Mouse (Mus musculus) limb, embryonic 12.5 days (tissue): ENCODE results near the gene Prom1. TPM values are rescaled to one million over a fixed set of nuclear protein-coding genes. Genes with fewer than 3 reads are reported as not detected.
"Not testable (repeated sequence)": the region's sequence is repeated elsewhere in the genome, so short reads cannot be mapped to it uniquely, and the experiment has no call there.

Experiments used
- ATAC-seq: fragments of 200-750 bp; cut with Nextera tagmentation; 2 replicates; pipeline ENCODE4 v1.8.0; 2017; ENCODE audit warnings: low read depth, moderate TSS enrichment; ENCODE audit not compliant: insufficient number of reproducible peaks, insufficient read depth, low FRiP score, low TSS enrichment
- H3K27ac ChIP-seq: fragments of 300-500 bp; sonication (generic); 2 replicates; pipeline ENCODE4 v1.5.1; 2016; ENCODE audit warnings: mild to moderate bottlenecking, moderate library complexity
- H3K27me3 ChIP-seq: fragments of 300-500 bp; sonication (generic); 2 replicates; pipeline ENCODE4 v1.6.1; 2016; ENCODE audit warnings: mild to moderate bottlenecking, moderate library complexity
- H3K36me3 ChIP-seq: fragments of 300-500 bp; sonication (generic); 2 replicates; pipeline ENCODE4 v1.6.1; 2016; ENCODE audit warnings: mild to moderate bottlenecking, moderate library complexity
- H3K4me1 ChIP-seq: fragments of 300-500 bp; sonication (generic); replicated peaks from 2 replicates; pipeline ENCODE4 v1.6.1; 2016
- H3K4me2 ChIP-seq: fragments of 300-500 bp; sonication (generic); 2 replicates; pipeline ENCODE4 v1.6.1; 2016; ENCODE audit warnings: mild to moderate bottlenecking, moderate library complexity
- H3K4me3 ChIP-seq: fragments of 300-500 bp; sonication (generic); replicated peaks from 2 replicates; pipeline ENCODE4 v1.5.1; 2016; ENCODE audit warnings: mild to moderate bottlenecking
- H3K9ac ChIP-seq: fragments of 300-500 bp; sonication (generic); replicated peaks from 2 replicates; pipeline ENCODE4 v1.6.1; 2016; ENCODE audit warnings: mild to moderate bottlenecking, moderate library complexity
- H3K9me3 ChIP-seq: fragments of 300-500 bp; sonication (generic); 2 replicates; pipeline ENCODE4 v1.6.1; 2016; ENCODE audit warnings: mild to moderate bottlenecking, moderate library complexity
- WGBS: fragments of 180-500 bp; shearing (Covaris S2); methylation state at CpG from one replicate; pipeline ENCODE4 v1.1.7; 2016; 5-methylcytosine and 5-hydroxymethylcytosine counted together
- polyA plus RNA-seq: library from polyadenylated mRNA; unstranded; fragments of >200 nt; fragmentation: Nextera tagmentation; extraction: Ambion mirVana; gene quantifications from 2 replicates; pipeline ENCODE4 v1.2.1, GENCODE M21; 2016

Prom1 gene
- polyA plus RNA-seq, result 85.0 and 86.2 TPM in 2 replicates

DNA sequence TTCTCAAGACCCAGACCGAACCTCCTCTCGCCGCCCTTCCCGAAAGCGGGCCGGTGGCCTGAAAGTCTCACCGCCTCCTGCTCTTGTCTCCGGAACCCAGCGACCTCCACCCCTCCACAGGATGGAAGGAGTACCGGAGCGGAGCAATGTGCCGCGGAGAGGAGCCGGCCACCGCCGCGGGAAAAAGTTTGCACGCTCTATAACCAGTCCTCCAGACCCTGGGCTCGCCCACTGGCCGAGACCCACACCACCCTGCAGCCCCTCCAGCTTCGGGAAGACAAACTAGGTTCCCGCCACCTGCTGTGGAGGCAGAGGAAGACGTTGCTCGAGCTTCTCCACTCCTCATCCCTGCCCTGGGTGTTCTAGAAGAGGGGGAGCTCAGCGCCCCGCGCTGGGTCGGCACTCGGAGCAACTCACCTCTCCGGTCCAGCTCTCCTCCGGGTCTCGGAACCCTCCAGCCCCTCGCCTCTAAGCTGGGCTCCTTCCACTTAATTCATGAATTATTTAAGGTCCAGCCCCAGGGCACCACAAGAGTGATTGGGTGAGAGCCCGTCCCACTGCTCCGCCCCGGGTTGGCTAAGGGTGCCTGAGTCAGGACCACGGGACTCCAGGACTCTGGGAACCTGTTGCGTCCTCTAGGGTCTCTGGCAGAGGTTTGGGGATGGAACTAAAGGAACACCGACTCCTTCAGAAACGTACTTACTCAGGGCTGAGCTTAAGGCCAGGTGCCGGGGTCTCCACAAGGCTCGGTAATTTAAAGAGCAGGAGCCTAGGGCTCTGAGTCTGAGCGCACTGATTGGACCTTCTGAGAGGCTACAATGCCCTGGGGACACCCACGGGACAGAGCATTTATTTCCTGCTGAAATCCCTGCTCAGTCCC, at the start of gene Prom1:
Gene Prom1, minus strand, starts transcription at position 802 of the 880 bp plus-strand sequence.
- under 1% methylated on average over 44 of the region's 44 CpGs for WGBS
- H3K9me3 ChIP-seq, result no peaks in the 10 kb centered on the region
- no peaks in the 10 kb centered on the region for H3K36me3 ChIP-seq
- H3K27me3 ChIP-seq, result 0 out of 2 replicates have a peak, but pooled peaks cover 3% of the 10 kb centered on the region
- peak within 1 kb of the TSS; percentile 76 for H3K4me3 ChIP-seq
- H3K9ac ChIP-seq, result peak within 1 kb of the TSS; percentile 87
- peak within 1 kb of the TSS; percentile 89 for H3K4me2 ChIP-seq
- peaks cover 35% of the 10 kb centered on the region for H3K4me1 ChIP-seq
- ATAC-seq, result peak; percentile 66
- H3K27ac ChIP-seq, result peak within 1 kb of the TSS; percentile 97

GRCm38 (mm10) chr5:44147732-44148131, 45.9 kb upstream of the Prom1 start:
- 84% methylated on average over 3 of the region's 3 CpGs for WGBS
- Histone ChIP-seq H3K4me3 (no peak overlapping the region), H3K9ac (no peak overlapping the region), H3K4me1 (peaks cover 8% of the 10 kb centered on the region; the same call in 1 of the 2 replicates), H3K9me3 (peaks cover 8% of the 10 kb centered on the region; the same call in 1 of the 2 replicates), H3K27ac (no peak overlapping the region), H3K4me2 (no peak overlapping the region), H3K27me3 (no peaks in the 10 kb centered on the region), H3K36me3 (no peaks in the 10 kb centered on the region)
- ATAC-seq, result no peak

GRCm38 (mm10) chr5:44146437-44147332, 44.9 kb upstream of the Prom1 start:
- ATAC-seq, result no peak
- 83% methylated on average over 6 of the region's 6 CpGs for WGBS
- Histone ChIP-seq H3K9ac (no peak overlapping the region), H3K36me3 (no peaks in the 10 kb centered on the region), H3K4me2 (no peak overlapping the region), H3K27me3 (no peaks in the 10 kb centered on the region), H3K4me1 (peaks cover 8% of the 10 kb centered on the region; the same call in 1 of the 2 replicates), H3K9me3 (peaks cover 8% of the 10 kb centered on the region; the same call in 1 of the 2 replicates), H3K27ac (no peak overlapping the region), H3K4me3 (no peak overlapping the region)

GRCm38 (mm10) chr5:44143467-44144235, 41.8 kb upstream of the Prom1 start:
- no peak for ATAC-seq
- peaks cover 8% of the 10 kb centered on the region; the same call in 1 of the 2 replicates for H3K4me1 ChIP-seq
- H3K4me2 ChIP-seq, result no peak overlapping the region
- H3K9ac ChIP-seq, result no peak overlapping the region
- H3K27ac ChIP-seq, result no peak overlapping the region
- H3K27me3 ChIP-seq, result no peaks in the 10 kb centered on the region
- H3K9me3 ChIP-seq, result no peaks in the 10 kb centered on the region
- no peak overlapping the region for H3K4me3 ChIP-seq
- 43% methylated on average over 8 of the region's 8 CpGs for WGBS
- H3K36me3 ChIP-seq, result no peaks in the 10 kb centered on the region

GRCm38 (mm10) chr5:44127487-44127886, 25.7 kb upstream of the Prom1 start:
- H3K4me2 ChIP-seq, result no peak overlapping the region
- no peaks in the 10 kb centered on the region for H3K36me3 ChIP-seq
- no peak overlapping the region for H3K9ac ChIP-seq
- H3K27ac ChIP-seq, result no peak overlapping the region
- H3K27me3 ChIP-seq, result no peaks in the 10 kb centered on the region
- H3K4me3 ChIP-seq, result no peak overlapping the region
- H3K9me3 ChIP-seq, result no peaks in the 10 kb centered on the region
- ATAC-seq, result no peak
- H3K4me1 ChIP-seq, result no peaks in the 10 kb centered on the region; the same call in 1 of the 2 replicates
- 75% methylated on average over 4 of the region's 4 CpGs for WGBS

DNA sequence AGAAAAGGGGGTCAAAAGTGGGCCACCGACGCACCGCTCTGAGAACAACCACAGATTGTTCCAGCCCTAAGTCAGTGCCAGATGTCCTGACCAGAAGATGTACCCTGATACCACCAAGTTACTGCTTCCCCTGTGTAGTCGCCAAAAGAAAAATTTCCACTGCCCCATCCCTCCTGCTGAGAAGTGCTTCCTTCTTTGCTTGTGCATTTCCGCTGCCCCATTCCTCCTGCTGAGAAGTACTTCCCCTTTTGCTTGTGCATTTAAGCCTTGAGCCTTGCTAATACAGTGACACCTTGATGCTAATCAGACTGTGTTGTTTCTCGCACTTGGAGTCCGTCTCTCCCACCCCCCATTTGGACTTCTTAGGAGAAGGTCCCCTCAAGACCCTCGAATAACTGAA, 24.7 kb upstream of the Prom1 start:
- H3K4me1 ChIP-seq, H3K4me2 ChIP-seq, H3K9me3 ChIP-seq, H3K27me3 ChIP-seq, ATAC-seq, H3K27ac ChIP-seq, H3K4me3 ChIP-seq, H3K9ac ChIP-seq, H3K36me3 ChIP-seq: not testable (repeated sequence)
- WGBS, result 91% methylated on average over 8 of the region's 8 CpGs

GRCm38 (mm10) chr5:44121390-44121789, 19.6 kb upstream of the Prom1 start:
- no peak overlapping the region for H3K9ac ChIP-seq
- no peak for ATAC-seq
- no peak overlapping the region for H3K4me2 ChIP-seq
- no peaks in the 10 kb centered on the region; the same call in 1 of the 2 replicates for H3K4me1 ChIP-seq
- no peak overlapping the region for H3K27ac ChIP-seq
- 92% methylated on average over 2 of the region's 2 CpGs for WGBS
- no peak overlapping the region for H3K4me3 ChIP-seq
- no peaks in the 10 kb centered on the region for H3K9me3 ChIP-seq
- no peaks in the 10 kb centered on the region for H3K36me3 ChIP-seq
- H3K27me3 ChIP-seq, result no peaks in the 10 kb centered on the region

DNA sequence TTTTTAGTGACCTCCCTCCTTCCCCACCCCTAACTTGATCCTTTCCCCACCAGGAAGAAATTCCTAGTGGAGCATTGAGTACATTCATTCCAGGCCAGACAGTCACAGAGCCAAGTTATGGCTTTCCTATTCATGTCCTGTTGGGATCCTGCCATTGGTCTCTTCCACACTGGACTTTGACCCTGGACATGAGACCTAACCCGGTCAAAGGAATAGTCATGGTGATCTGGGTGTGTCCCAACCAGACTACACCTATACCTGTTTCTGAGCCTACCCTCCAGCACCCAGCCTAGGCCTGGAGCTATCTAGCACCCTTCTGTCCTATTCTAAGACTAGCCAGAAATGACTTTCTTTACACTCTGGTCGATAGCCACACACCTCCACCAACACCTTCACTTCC, 11.3 kb upstream of the Prom1 start:
- no peaks in the 10 kb centered on the region for H3K36me3 ChIP-seq
- no peak overlapping the region for H3K27ac ChIP-seq
- no peak for ATAC-seq
- no peak overlapping the region for H3K4me3 ChIP-seq
- no peak overlapping the region for H3K4me2 ChIP-seq
- no peaks in the 10 kb centered on the region for H3K27me3 ChIP-seq
- H3K4me1 ChIP-seq, result peaks cover 4% of the 10 kb centered on the region; the same call in 1 of the 2 replicates
- 87% methylated on average over 2 of the region's 2 CpGs for WGBS
- no peak overlapping the region for H3K9ac ChIP-seq
- H3K9me3 ChIP-seq, result no peaks in the 10 kb centered on the region

- Histone ChIP-seq H3K4me2 (no peak overlapping the region), H3K9me3 (0 out of 2 replicates have a peak, but pooled peaks cover 3% of the 10 kb centered on the region), H3K27me3 (no peaks in the 10 kb centered on the region), H3K4me1 (peaks cover 17% of the 10 kb centered on the region), H3K9ac (no peak overlapping the region), H3K27ac (no peak overlapping the region), H3K4me3 (no peak overlapping the region), H3K36me3 (no peaks in the 10 kb centered on the region)
- ATAC-seq, result no peak
- 74% methylated on average over 2 of the region's 2 CpGs for WGBS
Measured at GRCm38 (mm10) chr5:44109121-44109520, 7.3 kb upstream of the Prom1 start.

GRCm38 (mm10) chr5:44108125-44108524, 6.3 kb upstream of the Prom1 start:
- ATAC-seq, result no peak
- H3K9me3 ChIP-seq, result 0 out of 2 replicates have a peak, but pooled peaks cover 3% of the 10 kb centered on the region
- no peaks in the 10 kb centered on the region for H3K27me3 ChIP-seq
- no peak overlapping the region for H3K4me2 ChIP-seq
- no peak overlapping the region for H3K9ac ChIP-seq
- H3K36me3 ChIP-seq, result no peaks in the 10 kb centered on the region
- no peak overlapping the region for H3K4me3 ChIP-seq
- H3K4me1 ChIP-seq, result peaks cover 17% of the 10 kb centered on the region
- H3K27ac ChIP-seq, result no peak overlapping the region
- 90% methylated on average over 4 of the region's 4 CpGs for WGBS
